Mouse (Mus musculus) spleen, adult 2 months (tissue): Measurements from ENCODE around the gene Eif2b4.

Experiments
- CTCF ChIP-seq: fragments of 200-500 bp; IDR thresholded peaks from 2 replicates; pipeline ENCODE4 v1.5.1; 2011; ENCODE audit warnings: mild to moderate bottlenecking, inconsistent platforms; ENCODE audit not compliant: insufficient read depth, insufficient read length, insufficient replicate concordance; ENCODE audit errors: extremely low read depth
- POLR2A ChIP-seq: fragments of 200-500 bp; IDR thresholded peaks from 2 replicates; pipeline ENCODE4 v1.6.1; 2011; ENCODE audit warnings: low read depth, low read length, inconsistent platforms

GRCm38 (mm10) chr5:31164878-31165277 is 28.4 kb downstream of the Eif2b4 start:
- no peak for TF ChIP-seq CTCF
- TF ChIP-seq POLR2A: no peak
